Mouse (Mus musculus) hindbrain, embryonic 14.5 days (tissue): ENCODE measurements around the gene Gstp2. TPM values are rescaled to one million over a fixed set of nuclear protein-coding genes. Genes with fewer than 3 reads are reported as not detected.
A peak's percentile ranks its signal among the peaks of the same experiment; 100 is the strongest.

ENCODE experiments used
- ATAC-seq: fragments of 200-750 bp; cut with Nextera tagmentation; 2 replicates; pipeline ENCODE4 v1.8.0; 2017; ENCODE audit warnings: moderate number of reproducible peaks, mild to moderate bottlenecking, moderate TSS enrichment, moderate library complexity; ENCODE audit not compliant: low FRiP score
- DNase-seq: peaks from one replicate; pipeline ENCODE4 v3.0.0-alpha.2; 2015; ENCODE audit warnings: low spot score
- H3K27ac ChIP-seq: fragments of 300-500 bp; sonication (generic); 2 replicates; pipeline ENCODE4 v1.5.1; 2014; ENCODE audit warnings: mild to moderate bottlenecking, moderate library complexity
- H3K27me3 ChIP-seq: fragments of 300-500 bp; sonication (generic); 2 replicates; pipeline ENCODE4 v1.6.1; 2014; ENCODE audit warnings: mild to moderate bottlenecking, low read length, mixed read lengths; ENCODE audit not compliant: control insufficient read depth, insufficient read depth
- H3K36me3 ChIP-seq: fragments of 300-500 bp; sonication (generic); replicated peaks from 2 replicates; pipeline ENCODE4 v1.6.1; 2014; ENCODE audit not compliant: control insufficient read depth, insufficient read depth
- H3K4me1 ChIP-seq: fragments of 300-500 bp; sonication (generic); replicated peaks from 2 replicates; pipeline ENCODE4 v1.6.1; 2014; ENCODE audit warnings: antibody characterized with exemption, low read length, mixed read lengths; ENCODE audit not compliant: control insufficient read depth, insufficient read depth
- H3K4me2 ChIP-seq: fragments of 300-500 bp; sonication (generic); replicated peaks from 2 replicates; pipeline ENCODE4 v1.6.1; 2014; ENCODE audit warnings: mild to moderate bottlenecking, moderate library complexity
- H3K4me3 ChIP-seq: fragments of 300-500 bp; sonication (generic); replicated peaks from 2 replicates; pipeline ENCODE4 v1.5.1; 2014; ENCODE audit warnings: mild to moderate bottlenecking, low read length
- H3K9ac ChIP-seq: fragments of 300-500 bp; sonication (generic); 2 replicates; pipeline ENCODE4 v1.6.1; 2014
- H3K9me3 ChIP-seq: fragments of 300-500 bp; sonication (generic); 2 replicates; pipeline ENCODE4 v1.6.1; 2016; ENCODE audit warnings: low read length; ENCODE audit not compliant: control insufficient read depth
- WGBS: fragments of 180-500 bp; shearing (Covaris S2); extraction: QIAGEN DNeasy Blood & Tissue Kit; methylation state at CpG from one replicate; pipeline ENCODE4 v1.1.7; 2014; 5-methylcytosine and 5-hydroxymethylcytosine counted together
- polyA plus RNA-seq: library from polyadenylated mRNA; unstranded; fragments of >200 nt; fragmentation: Nextera tagmentation; extraction: Ambion mirVana; gene quantifications from 2 replicates; pipeline ENCODE4 v1.2.1, GENCODE M21; 2014

Gstp2 gene
- polyA plus RNA-seq = 1.7 TPM in 1 of 2 replicates, not detected in the other

DNA sequence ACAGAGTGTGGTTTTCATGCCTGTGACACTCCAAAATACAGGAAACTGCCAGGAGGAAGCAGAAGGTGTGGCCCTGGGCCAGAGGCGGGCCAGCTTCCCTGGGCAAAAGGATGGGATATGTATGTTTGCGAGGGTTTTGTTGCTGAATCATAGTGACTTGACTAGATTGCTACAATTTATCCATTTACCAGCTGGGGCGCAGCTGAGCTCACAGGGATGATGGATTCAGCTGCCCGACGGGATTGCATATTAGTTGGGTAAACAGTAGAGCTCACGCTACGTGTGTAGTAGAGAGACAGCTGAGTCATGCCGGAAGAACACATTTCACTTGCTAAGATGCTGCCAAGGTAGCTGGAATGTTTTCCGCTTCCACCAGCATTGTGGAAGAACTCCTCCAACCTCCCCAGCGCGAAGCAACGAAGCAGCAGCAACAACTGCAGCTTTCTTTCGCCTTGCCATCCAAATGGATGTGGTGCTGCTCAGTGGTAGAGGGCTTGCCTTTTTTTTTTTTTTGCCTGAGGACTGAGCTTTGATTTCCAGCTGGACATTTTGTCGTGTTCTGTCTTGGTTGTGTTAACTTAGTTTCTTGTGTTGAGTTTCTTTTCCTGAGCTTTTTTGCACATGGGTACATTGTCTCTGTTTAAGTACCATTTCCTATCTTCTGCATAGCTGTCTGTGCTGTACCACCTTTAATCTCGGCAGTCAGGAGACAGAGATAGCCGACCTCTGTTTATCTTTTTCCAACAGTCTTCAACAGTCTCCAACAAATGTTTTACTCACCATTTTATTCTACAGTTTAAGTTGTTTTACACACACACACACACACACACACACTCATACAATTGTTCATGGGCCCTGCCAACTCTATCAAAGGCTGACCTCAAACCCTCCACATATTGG lies at the start of gene Gstp2:
Gstp2 (minus strand) TSS at position 58 of the 900 bp plus-strand sequence.
- Histone ChIP-seq H3K27me3 (no peaks in the 10 kb centered on the region), H3K4me2 (0 out of 2 replicates have a peak within 1 kb of the TSS, but pooled peaks have one; percentile 21), H3K9me3 (no peaks in the 10 kb centered on the region), H3K36me3 (no peaks in the 10 kb centered on the region), H3K9ac (no peak within 1 kb of the TSS), H3K4me1 (no peaks in the 10 kb centered on the region), H3K4me3 (no peak within 1 kb of the TSS), H3K27ac (no peak within 1 kb of the TSS)
- no peak for ATAC-seq
- 50% methylated on average over 16 of the region's 16 CpGs for WGBS
- peak; percentile 62 for DNase-seq

DNA sequence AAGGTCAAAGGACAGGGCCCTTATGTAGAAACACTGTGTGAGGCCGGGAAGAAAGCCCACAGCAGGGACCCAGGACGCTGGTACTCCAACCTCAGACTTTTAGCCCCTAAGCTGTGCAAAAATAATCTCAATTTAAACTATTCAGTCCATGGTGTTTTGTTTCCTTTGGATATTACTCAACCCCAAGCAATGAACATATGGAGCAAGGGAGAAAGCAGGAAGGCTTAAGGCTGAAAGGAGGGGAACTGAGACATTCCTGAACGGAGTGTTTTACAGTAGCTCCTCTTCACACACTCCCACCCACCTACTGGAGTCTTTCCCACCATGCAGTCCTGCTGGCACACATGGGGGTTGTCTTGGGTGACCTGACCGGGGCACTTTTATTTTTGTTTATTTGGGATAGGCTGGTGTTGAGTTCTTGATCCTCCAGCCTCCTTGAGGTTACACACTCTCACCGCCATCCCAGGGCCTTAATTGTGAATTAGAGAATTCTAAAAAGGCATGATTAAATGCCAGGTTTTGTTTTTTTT lies 49.0 kb upstream of the Gstp2 start:
- DNase-seq (no peak), ATAC-seq (no peak)
- Histone ChIP-seq H3K4me3 (no peak overlapping the region), H3K27ac (no peak overlapping the region), H3K4me2 (no peak overlapping the region), H3K4me1 (peaks cover 29% of the 10 kb centered on the region), H3K9me3 (no peaks in the 10 kb centered on the region), H3K36me3 (no peaks in the 10 kb centered on the region), H3K9ac (no peak overlapping the region), H3K27me3 (no peaks in the 10 kb centered on the region)
- 78% methylated on average over 5 of the region's 5 CpGs for WGBS

- H3K4me1 ChIP-seq = peaks cover 24% of the 10 kb centered on the region
- H3K27me3 ChIP-seq = no peaks in the 10 kb centered on the region
- no peaks in the 10 kb centered on the region for H3K36me3 ChIP-seq
- 86% methylated on average over 3 of the region's 3 CpGs for WGBS
- no peak overlapping the region for H3K4me3 ChIP-seq
- H3K27ac ChIP-seq = no peak overlapping the region
- H3K4me2 ChIP-seq = no peak overlapping the region
- H3K9me3 ChIP-seq = no peaks in the 10 kb centered on the region
- H3K9ac ChIP-seq = no peak overlapping the region
- ATAC-seq (no peak), DNase-seq (no peak)
Observed at GRCm38 (mm10) chr19:4094348-4094747, 48.5 kb upstream of the Gstp2 start.

GRCm38 (mm10) chr19:4093772-4094171 lies 47.9 kb upstream of the Gstp2 start:
- Histone ChIP-seq H3K36me3 (no peaks in the 10 kb centered on the region), H3K4me1 (peaks cover 18% of the 10 kb centered on the region), H3K27ac (no peak overlapping the region), H3K4me2 (no peak overlapping the region), H3K9me3 (no peaks in the 10 kb centered on the region), H3K27me3 (no peaks in the 10 kb centered on the region), H3K9ac (no peak overlapping the region), H3K4me3 (no peak overlapping the region)
- no peak for DNase-seq
- ATAC-seq = no peak
- 86% methylated on average over 7 of the region's 7 CpGs for WGBS

DNA sequence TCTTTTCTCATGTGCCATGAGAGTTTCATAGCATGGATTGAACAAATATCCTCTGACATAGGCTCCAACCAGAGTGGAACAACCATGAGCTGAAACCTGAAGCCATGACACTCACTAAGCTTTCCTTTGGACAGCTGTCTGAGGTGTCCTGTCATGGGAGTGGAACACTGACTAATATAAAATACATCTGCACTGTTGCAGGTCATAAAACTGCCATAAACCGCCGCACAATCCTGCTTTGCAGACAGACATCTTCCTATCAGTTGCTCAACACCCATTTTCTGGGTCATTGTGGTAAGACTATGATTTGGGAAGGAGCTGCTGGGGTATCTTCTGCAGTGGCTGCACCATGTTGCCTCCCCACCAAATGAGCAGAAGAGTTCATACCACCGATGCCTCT lies 46.9 kb upstream of the Gstp2 start:
- Histone ChIP-seq H3K36me3 (no peaks in the 10 kb centered on the region), H3K27ac (no peak overlapping the region), H3K27me3 (no peaks in the 10 kb centered on the region), H3K4me3 (no peak overlapping the region), H3K4me2 (no peak overlapping the region), H3K9me3 (no peaks in the 10 kb centered on the region), H3K9ac (no peak overlapping the region), H3K4me1 (peaks cover 12% of the 10 kb centered on the region)
- 91% methylated on average over 3 of the region's 3 CpGs for WGBS
- DNase-seq = no peak
- ATAC-seq = no peak

DNA sequence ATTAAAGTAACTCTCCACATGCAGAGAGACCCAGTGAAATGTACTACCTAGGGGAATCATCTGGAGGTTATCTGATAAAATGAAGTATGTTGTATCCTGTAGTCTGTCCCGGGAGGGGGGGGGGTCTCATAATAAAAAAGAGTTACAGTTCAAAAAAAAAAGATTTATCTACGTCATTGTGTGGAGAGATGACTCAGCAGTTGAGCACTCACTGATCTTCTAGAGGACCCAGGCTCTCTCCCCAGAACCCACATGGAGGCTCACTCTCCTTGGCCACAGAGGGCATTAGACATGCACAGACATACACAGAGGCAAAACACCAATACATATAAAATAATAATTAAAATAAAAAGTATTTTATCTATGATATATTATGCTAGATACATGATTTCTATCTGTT lies 45.6 kb upstream of the Gstp2 start:
- ATAC-seq = no peak
- Histone ChIP-seq H3K9me3 (no peaks in the 10 kb centered on the region), H3K27me3 (no peaks in the 10 kb centered on the region), H3K9ac (no peak overlapping the region), H3K36me3 (no peaks in the 10 kb centered on the region), H3K27ac (no peak overlapping the region), H3K4me1 (peaks cover 6% of the 10 kb centered on the region; the same call in 1 of the 2 replicates), H3K4me2 (no peak overlapping the region), H3K4me3 (no peak overlapping the region)
- 81% methylated on average over 2 of the region's 2 CpGs for WGBS
- DNase-seq = no peak

DNA sequence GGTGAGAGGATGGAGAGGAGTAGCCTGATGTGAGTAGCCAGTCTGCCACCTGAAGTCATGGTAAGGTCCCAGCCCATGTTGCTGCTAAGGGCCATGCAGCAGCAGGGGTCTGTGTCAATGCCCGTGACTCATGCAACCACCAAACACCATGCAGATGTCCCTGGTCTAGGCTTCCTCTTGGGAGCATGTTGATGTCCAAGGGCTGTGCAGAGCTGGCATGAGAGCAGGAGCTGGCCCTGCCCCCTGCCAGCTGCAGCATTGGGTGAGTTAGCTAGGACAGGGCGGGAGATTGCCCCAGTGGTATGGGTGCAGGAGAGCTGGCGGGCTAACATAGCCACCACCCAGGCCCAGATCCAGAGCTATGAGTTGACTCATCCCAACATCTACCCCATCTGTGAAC lies 44.6 kb upstream of the Gstp2 start:
- DNase-seq = no peak
- no peak overlapping the region for H3K27ac ChIP-seq
- H3K27me3 ChIP-seq = no peaks in the 10 kb centered on the region
- ATAC-seq = no peak
- H3K9me3 ChIP-seq = no peaks in the 10 kb centered on the region
- H3K4me1 ChIP-seq = no peaks in the 10 kb centered on the region
- WGBS = 81% methylated on average over 3 of the region's 3 CpGs
- no peak overlapping the region for H3K9ac ChIP-seq
- H3K4me3 ChIP-seq = no peak overlapping the region
- H3K36me3 ChIP-seq = no peaks in the 10 kb centered on the region
- no peak overlapping the region for H3K4me2 ChIP-seq

DNA sequence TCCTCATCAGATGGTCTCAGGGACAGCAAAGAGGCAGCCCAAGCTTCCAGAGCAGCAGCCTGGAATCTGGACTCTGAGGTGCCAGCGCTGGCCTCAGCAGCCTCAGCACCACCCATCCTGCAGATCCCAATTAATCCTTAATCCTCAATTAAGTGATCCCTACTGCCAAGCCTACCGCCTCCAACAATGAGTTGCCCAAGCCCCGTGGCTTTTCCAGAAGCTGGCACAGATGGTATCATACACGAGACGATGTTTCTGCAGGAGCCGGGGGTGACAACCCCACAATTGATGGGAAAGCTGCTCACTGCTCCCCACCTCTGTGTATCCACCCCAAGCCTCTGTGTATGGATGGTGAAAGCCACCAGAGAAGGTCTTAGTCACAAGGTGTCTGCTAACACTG lies 43.3 kb upstream of the Gstp2 start:
- Histone ChIP-seq H3K27me3 (no peaks in the 10 kb centered on the region), H3K9me3 (no peaks in the 10 kb centered on the region), H3K4me1 (no peaks in the 10 kb centered on the region), H3K9ac (no peak overlapping the region), H3K4me3 (no peak overlapping the region), H3K36me3 (no peaks in the 10 kb centered on the region), H3K27ac (no peak overlapping the region), H3K4me2 (no peak overlapping the region)
- DNase-seq = no peak
- WGBS = 81% methylated on average over 6 of the region's 6 CpGs
- no peak for ATAC-seq

GRCm38 (mm10) chr19:4088146-4088545 lies 42.3 kb upstream of the Gstp2 start:
- H3K4me2 ChIP-seq = no peak overlapping the region
- ATAC-seq (no peak), DNase-seq (no peak)
- WGBS = 60% methylated on average over 5 of the region's 5 CpGs
- H3K27ac ChIP-seq = no peak overlapping the region
- no peak overlapping the region for H3K9ac ChIP-seq
- no peaks in the 10 kb centered on the region for H3K4me1 ChIP-seq
- no peaks in the 10 kb centered on the region for H3K36me3 ChIP-seq
- no peak overlapping the region for H3K4me3 ChIP-seq
- H3K27me3 ChIP-seq = no peaks in the 10 kb centered on the region
- H3K9me3 ChIP-seq = no peaks in the 10 kb centered on the region
